Mouse (Mus musculus): ENCODE measurements around the gene Pros1.

The Pros1 gene

DNA sequence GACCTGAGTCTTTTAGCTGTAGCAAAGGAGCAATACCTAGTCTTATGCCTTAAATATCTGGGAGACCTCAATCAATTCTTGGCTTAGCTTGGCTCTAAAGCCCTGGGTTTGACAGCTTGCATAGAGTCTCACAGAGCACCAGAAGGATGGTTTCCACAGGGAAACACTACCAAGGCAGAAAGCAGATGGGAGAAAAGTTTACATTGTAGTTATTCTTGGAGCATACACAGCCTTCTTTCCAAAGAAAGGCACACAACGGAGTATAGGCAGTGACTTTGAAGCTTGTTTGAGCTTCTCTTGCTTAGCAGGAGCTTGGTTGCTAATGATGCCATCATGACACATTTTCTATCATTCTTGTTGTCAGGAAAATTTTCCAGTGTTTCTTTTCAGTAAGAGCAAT, 6.0 kb downstream of the Pros1 start:
- no peak for DNase-seq (ENCODE audit: extremely low read depth, low read depth)

- DNase-seq (ENCODE audit: extremely low read depth, low read depth): no peak
Observed at GRCm38 (mm10) chr16:62861455-62861854, 7.3 kb downstream of the Pros1 start.

- no peak for DNase-seq (ENCODE audit: extremely low read depth, low read depth)
Observed at GRCm38 (mm10) chr16:62872688-62873117, 18.6 kb downstream of the Pros1 start.

GRCm38 (mm10) chr16:62873180-62873579, 19.1 kb downstream of the Pros1 start:
- no peak for DNase-seq (ENCODE audit: extremely low read depth, low read depth)

DNA sequence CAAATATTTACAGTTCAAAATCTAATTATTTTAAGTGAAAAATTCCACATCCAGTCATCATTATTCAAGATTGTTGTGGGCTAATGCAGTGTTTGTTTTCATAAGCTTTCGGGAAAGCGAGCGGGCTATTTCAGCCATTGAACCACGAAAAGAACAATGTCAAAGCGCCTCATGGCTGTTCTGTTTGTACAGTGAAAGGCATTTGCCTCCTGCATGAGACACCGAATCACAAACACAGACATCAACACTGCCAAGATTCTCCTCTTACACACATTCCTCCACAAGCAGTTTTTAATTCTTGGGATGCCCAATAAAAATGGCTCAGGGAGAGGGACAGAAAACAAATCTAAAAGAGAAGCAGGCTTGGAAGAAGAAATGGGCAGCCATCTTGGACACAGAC, 20.0 kb downstream of the Pros1 start:
- no peak for DNase-seq (ENCODE audit: extremely low read depth, low read depth)

GRCm38 (mm10) chr16:62895824-62896223, 41.7 kb downstream of the Pros1 start:
- DNase-seq (ENCODE audit: extremely low read depth, low read depth): no peak

- no peak for DNase-seq (ENCODE audit: extremely low read depth, low read depth)
Observed at GRCm38 (mm10) chr16:62911364-62911763, 57.3 kb downstream of the Pros1 start.

DNA sequence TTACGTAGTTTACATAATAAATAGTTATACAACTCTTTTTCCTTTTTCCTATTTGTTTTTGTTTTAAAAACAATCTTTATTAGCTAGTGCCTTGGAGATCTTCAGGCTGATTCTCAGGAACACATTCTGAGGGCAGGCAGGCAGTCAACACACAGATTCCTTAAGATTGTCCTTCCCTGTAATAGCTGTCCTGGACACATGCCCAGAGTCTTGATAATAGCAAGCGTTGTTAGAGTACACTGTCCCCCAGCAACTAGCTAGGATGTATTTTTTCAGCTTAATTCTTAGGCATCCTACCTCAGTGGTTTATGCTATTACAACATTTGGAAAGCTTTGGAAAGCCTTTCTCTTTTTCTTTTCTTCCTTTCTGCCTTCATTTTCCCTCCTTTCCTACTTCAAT, 58.1 kb downstream of the Pros1 start:
- no peak for DNase-seq (ENCODE audit: extremely low read depth, low read depth)

GRCm38 (mm10) chr16:62915530-62915929, 61.4 kb downstream of the Pros1 start:
- no peak for DNase-seq (ENCODE audit: extremely low read depth, low read depth)

GRCm38 (mm10) chr16:62922245-62922644, 68.1 kb downstream of the Pros1 start:
- no peak for DNase-seq (ENCODE audit: extremely low read depth, low read depth)

GRCm38 (mm10) chr16:62931341-62931740, 77.2 kb downstream of the Pros1 start:
- DNase-seq (ENCODE audit: extremely low read depth, low read depth): no peak

DNA sequence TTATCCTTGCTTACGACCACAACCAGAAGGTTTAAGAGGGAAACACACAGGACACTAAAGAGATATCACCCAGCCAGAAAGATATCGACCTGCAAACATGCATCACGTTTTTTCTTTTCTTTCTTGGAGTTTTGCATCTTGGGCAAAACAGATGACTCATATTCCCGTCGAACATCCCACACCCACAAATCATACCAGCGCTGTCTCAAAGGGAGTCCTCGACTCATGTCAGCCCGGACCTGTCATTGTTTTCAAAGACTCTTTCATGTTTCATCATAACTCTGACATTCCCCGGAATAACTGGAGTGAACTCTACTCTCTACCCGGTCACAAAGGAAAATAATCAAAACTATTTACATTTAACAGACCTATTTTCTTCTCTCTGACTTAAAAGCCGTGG, 82.2 kb downstream of the Pros1 start:
- DNase-seq (ENCODE audit: extremely low read depth, low read depth): no peak

GRCm38 (mm10) chr16:62940388-62941003, 86.4 kb downstream of the Pros1 start:
- DNase-seq (ENCODE audit: extremely low read depth, low read depth): peak; percentile 67

DNA sequence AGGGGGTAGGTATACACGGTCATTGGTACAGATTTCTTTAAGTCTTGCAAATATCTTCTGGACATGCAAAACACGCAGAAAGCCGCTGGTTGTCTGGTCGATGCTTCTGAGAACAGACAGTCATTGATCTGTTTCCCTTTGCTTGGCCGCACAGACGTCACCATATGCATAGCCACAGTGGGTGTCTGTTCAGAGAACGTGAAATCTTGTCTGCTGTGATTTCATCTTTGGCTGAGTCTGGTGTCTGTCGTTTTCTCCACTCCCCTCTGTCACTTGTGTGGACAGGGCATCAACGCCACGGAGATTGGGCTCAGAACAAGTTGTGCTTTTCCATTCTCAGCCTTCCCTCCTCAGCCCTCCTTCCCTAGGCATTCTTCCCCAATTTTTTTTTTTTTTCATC, 87.7 kb downstream of the Pros1 start:
- DNase-seq (ENCODE audit: extremely low read depth, low read depth): no peak

DNA sequence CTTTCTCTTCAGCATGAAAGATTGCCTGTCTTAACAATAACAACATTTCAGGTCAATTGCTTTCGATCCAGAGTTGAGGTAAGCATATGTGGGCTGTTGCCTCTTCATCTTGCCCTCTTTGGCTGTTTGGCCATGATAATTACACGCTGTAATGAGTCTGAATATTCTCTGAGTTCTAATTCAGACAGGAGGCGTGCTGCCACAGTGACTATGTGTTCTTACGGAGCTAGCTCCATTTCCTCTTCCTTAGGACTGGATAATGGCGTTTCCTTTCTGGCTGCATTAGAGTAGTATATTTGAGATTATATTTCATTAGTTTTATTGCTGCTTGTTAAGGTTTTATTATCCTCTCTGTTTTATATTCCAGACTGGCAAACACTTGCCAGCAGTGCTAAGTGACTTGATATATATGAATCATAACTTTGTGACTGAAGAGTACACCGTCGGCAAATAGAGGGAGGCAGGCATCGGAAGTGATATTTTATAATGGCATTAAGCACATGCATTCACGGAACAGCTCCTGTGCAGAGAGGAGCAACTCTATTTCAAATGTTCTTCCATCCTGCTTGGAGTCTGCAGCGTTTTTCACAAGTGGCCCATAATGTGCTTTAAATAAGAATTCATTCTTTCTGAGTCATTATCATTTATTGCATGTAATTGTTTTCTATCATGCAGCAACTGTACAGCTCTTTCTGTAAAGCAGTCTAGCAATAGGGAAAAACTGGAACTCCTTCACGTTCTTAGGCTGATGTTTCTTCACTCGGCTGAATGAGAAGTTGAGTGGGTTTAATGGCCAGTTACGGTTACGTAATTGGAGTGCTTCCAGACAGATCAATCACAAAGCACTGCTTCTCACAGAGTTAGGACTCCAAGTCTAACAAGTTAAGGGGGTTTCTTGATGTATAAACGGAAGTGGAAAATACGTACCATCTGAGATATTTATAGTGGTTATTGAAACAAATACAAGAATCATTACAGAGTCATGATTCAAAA, 88.6 kb downstream of the Pros1 start:
- no peak for DNase-seq (ENCODE audit: extremely low read depth, low read depth)

DNA sequence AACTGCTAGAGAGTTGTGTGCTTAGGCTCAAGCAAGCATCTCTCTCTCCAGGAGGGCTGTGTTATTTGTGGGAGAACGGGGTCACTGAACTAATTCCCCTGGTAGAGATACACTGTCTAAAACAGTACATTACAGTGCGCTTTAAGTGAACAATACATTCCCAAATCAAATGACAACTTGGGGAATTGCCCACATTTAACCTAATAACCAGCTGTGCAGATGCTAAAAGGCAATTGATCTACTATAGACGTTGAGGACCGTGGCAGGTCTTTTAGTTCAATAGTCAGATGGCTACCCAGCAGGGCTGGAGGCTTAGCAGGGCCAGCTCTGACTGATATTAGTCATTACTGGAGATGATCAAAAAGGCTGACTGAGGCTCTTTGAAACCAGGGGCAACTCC, 104.4 kb downstream of the Pros1 start:
- no peak for DNase-seq (ENCODE audit: extremely low read depth, low read depth)

GRCm38 (mm10) chr16:62964361-62964763, 110.3 kb downstream of the Pros1 start:
- DNase-seq (ENCODE audit: extremely low read depth, low read depth): no peak

- DNase-seq (ENCODE audit: extremely low read depth, low read depth): no peak
Observed at GRCm38 (mm10) chr16:62971673-62972332, 117.7 kb downstream of the Pros1 start.

GRCm38 (mm10) chr16:62974926-62975325, 120.8 kb downstream of the Pros1 start:
- no peak for DNase-seq (ENCODE audit: extremely low read depth, low read depth)
